Mouse (Mus musculus) hindlimb bud, embryonic 11.5 days (tissue): ENCODE measurements at regions not wholly inside any gene's neighbourhood (a gene's known extent, or its start where the extent isn't known, plus 50 kb on each side); places are given as distances from the start of the nearest gene placed in this dataset.

Experiments
- DNase-seq: peaks from one replicate; pipeline ENCODE4 v3.0.0-alpha.2; 2012; ENCODE audit warnings: low read depth, low spot score; ENCODE audit errors: extremely low spot score

GRCm38 (mm10) chr10:102705848-102706247, 193.8 kb downstream of the Rassf9 start:
- no peak for DNase-seq

GRCm38 (mm10) chr10:102694810-102695209, 182.8 kb downstream of the Rassf9 start:
- DNase-seq = no peak

- no peak for DNase-seq
Measured at GRCm38 (mm10) chr10:102689966-102690365, 177.9 kb downstream of the Rassf9 start.

- DNase-seq = no peak
Measured at GRCm38 (mm10) chr10:102686667-102687397, 174.8 kb downstream of the Rassf9 start.

- no peak for DNase-seq
Measured at GRCm38 (mm10) chr10:102685833-102686434, 173.9 kb downstream of the Rassf9 start.

GRCm38 (mm10) chr10:102667359-102667758, 155.3 kb downstream of the Rassf9 start:
- no peak for DNase-seq

GRCm38 (mm10) chr10:102659683-102660082, 147.7 kb downstream of the Rassf9 start:
- DNase-seq = no peak

- DNase-seq = no peak
Measured at GRCm38 (mm10) chr10:102636507-102636906, 124.5 kb downstream of the Rassf9 start.

- no peak for DNase-seq
Measured at GRCm38 (mm10) chr10:102633438-102633837, 121.4 kb downstream of the Rassf9 start.

- no peak for DNase-seq
Measured at GRCm38 (mm10) chr10:102628609-102629008, 116.6 kb downstream of the Rassf9 start.

- no peak for DNase-seq
Measured at GRCm38 (mm10) chr10:102623895-102624294, 111.9 kb downstream of the Rassf9 start.

GRCm38 (mm10) chr10:102622583-102623008, 110.6 kb downstream of the Rassf9 start:
- no peak for DNase-seq

- DNase-seq = no peak
Measured at GRCm38 (mm10) chr10:102618711-102619110, 106.7 kb downstream of the Rassf9 start.

GRCm38 (mm10) chr10:102615962-102616595, 104.1 kb downstream of the Rassf9 start:
- no peak for DNase-seq
